Mouse (Mus musculus): ENCODE measurements around the gene Art2b. TPM values are rescaled to one million over a fixed set of nuclear protein-coding genes. Genes with fewer than 3 reads are reported as not detected.

Gene Art2b
- total and polyA plus RNA-seq, 3 experiments = not detected

GRCm38 (mm10) chr7:101535517-101535916, 49.9 kb downstream of the Art2b start:
- no peak overlapping the region for H3K4me2 ChIP-seq (ENCODE audit: insufficient read depth, low read depth, poor library complexity, severe bottlenecking)
- dilution Hi-C loops (cut with MboI; ENCODE audit: extremely low pct_ligation_motif_present, extremely low pct_unique_long_range_greater_than_20kb, low sequenced_read_pairs) = no loop called here
- no peak overlapping the region for H3K9ac ChIP-seq (ENCODE audit: insufficient read depth, low read depth)
- H3K27me3 ChIP-seq (replicated peaks) = peaks cover 59% of the 10 kb centered on the region
- TF ChIP-seq ELF1 (IDR thresholded peaks at IDR 0.05; ENCODE audit: low read depth, low read length) (no peak), USF1 (IDR thresholded peaks at IDR 0.05; ENCODE audit: low read depth, low read length) (no peak), UBTF (IDR thresholded peaks at IDR 0.05; ENCODE audit: low read depth, low read length) (no peak), ETS1 (conservative IDR thresholded peaks at IDR 0.05; ENCODE audit: low read depth, low read length) (no peak), GABPA (IDR thresholded peaks at IDR 0.05; ENCODE audit: insufficient replicate concordance, low read depth, low read length) (no peak), CHD2 (IDR thresholded peaks at IDR 0.05; ENCODE audit: low read length) (no peak), RCOR1 (conservative IDR thresholded peaks at IDR 0.05; ENCODE audit: low read depth, low read length) (no peak), TCF12 (IDR thresholded peaks at IDR 0.05; ENCODE audit: low read depth, low read length) (no peak), NRF1 (IDR thresholded peaks at IDR 0.05; ENCODE audit: low read depth, low read length) (no peak), RAD21 (IDR thresholded peaks at IDR 0.05; ENCODE audit: low read depth, low read length) (no peak), JUND (conservative IDR thresholded peaks at IDR 0.05; ENCODE audit: low read depth, low read length) (no peak), CHD1 (IDR thresholded peaks at IDR 0.05; ENCODE audit: low read depth, low read length) (no peak), ZKSCAN1 (IDR thresholded peaks at IDR 0.05; ENCODE audit: borderline replicate concordance, low read depth, low read length) (no peak), KAT2A (IDR thresholded peaks at IDR 0.05; ENCODE audit: insufficient replicate concordance, low read length) (no peak), MAZ (IDR thresholded peaks at IDR 0.05; ENCODE audit: low read depth, low read length) (no peak)
- H3K9me3 ChIP-seq (replicated peaks; ENCODE audit: low read length) = peaks cover 3% of the 10 kb centered on the region
- DNase-seq (ENCODE audit: extremely low read depth) = no peak
- no peak overlapping the region for H3K4me3 ChIP-seq (replicated peaks in 1 of 3; ENCODE audit: low read depth in 2 of 3, low read length in 2 of 3, poor library complexity in 1 of 3)
- in situ Hi-C loops (cut with MboI; ENCODE audit: low pct_ligation_motif_present, low pct_unique_long_range_greater_than_20kb, low sequenced_read_pairs) = no loop called here
- no peaks in the 10 kb centered on the region for H3K79me2 ChIP-seq (replicated peaks; ENCODE audit: control insufficient read depth, extremely low read depth, insufficient read depth, poor library complexity, severe bottlenecking)
- H3K36me3 ChIP-seq (replicated peaks in 1 of 2; ENCODE audit: control insufficient read depth in 1 of 2, insufficient read depth in 1 of 2, low read length in 1 of 2) = no peaks in the 10 kb centered on the region
- H3K4me1 ChIP-seq (ENCODE audit: control insufficient read depth in 1 of 2, insufficient read depth in 2 of 2) = peaks cover 0 to 10% of the 10 kb centered on the region in 2 experiments; a peak in 2 of 4 replicates
- no peak overlapping the region for H3K27ac ChIP-seq (ENCODE audit: insufficient read depth, low read depth)

GRCm38 (mm10) chr7:101535102-101535501, 50.3 kb downstream of the Art2b start:
- Histone ChIP-seq H3K9ac (ENCODE audit: insufficient read depth, low read depth) (no peak overlapping the region), H3K27me3 (replicated peaks) (peaks cover 59% of the 10 kb centered on the region), H3K4me2 (ENCODE audit: insufficient read depth, low read depth, poor library complexity, severe bottlenecking) (no peak overlapping the region), H3K9me3 (replicated peaks; ENCODE audit: low read length) (peaks cover 3% of the 10 kb centered on the region), H3K27ac (ENCODE audit: insufficient read depth, low read depth) (no peak overlapping the region), H3K79me2 (replicated peaks; ENCODE audit: control insufficient read depth, extremely low read depth, insufficient read depth, poor library complexity, severe bottlenecking) (no peaks in the 10 kb centered on the region), H3K36me3 (replicated peaks in 1 of 2; ENCODE audit: control insufficient read depth in 1 of 2, insufficient read depth in 1 of 2, low read length in 1 of 2) (no peaks in the 10 kb centered on the region), H3K4me1 (ENCODE audit: control insufficient read depth in 1 of 2, insufficient read depth in 2 of 2) (peaks cover 0 to 10% of the 10 kb centered on the region in 2 experiments; a peak in 2 of 4 replicates), H3K4me3 (replicated peaks in 1 of 3; ENCODE audit: low read depth in 2 of 3, low read length in 2 of 3, poor library complexity in 1 of 3) (no peak overlapping the region)
- in situ Hi-C loops (cut with MboI; ENCODE audit: low pct_ligation_motif_present, low pct_unique_long_range_greater_than_20kb, low sequenced_read_pairs) = no loop called here
- dilution Hi-C loops (cut with MboI; ENCODE audit: extremely low pct_ligation_motif_present, extremely low pct_unique_long_range_greater_than_20kb, low sequenced_read_pairs) = no loop called here
- TF ChIP-seq PAX5 (IDR thresholded peaks at IDR 0.05; ENCODE audit: low read length) = no peak
- TF ChIP-seq E2F4 (IDR thresholded peaks at IDR 0.05; ENCODE audit: insufficient replicate concordance, low read depth, low read length) = no peak
- TF ChIP-seq MAX (IDR thresholded peaks at IDR 0.05; ENCODE audit: low read length) = no peak
- TF ChIP-seq MEF2A (IDR thresholded peaks at IDR 0.05; ENCODE audit: borderline replicate concordance, low read depth, low read length) = no peak
- no peak for TF ChIP-seq MXI1 (IDR thresholded peaks at IDR 0.05; ENCODE audit: low read depth, low read length)
- no peak for TF ChIP-seq GABPA (IDR thresholded peaks at IDR 0.05; ENCODE audit: insufficient replicate concordance, low read depth, low read length)
- TF ChIP-seq CHD1 (IDR thresholded peaks at IDR 0.05; ENCODE audit: low read depth, low read length) = no peak
- TF ChIP-seq MAZ (IDR thresholded peaks at IDR 0.05; ENCODE audit: low read depth, low read length) = no peak
- no peak for TF ChIP-seq ZNF384 (IDR thresholded peaks at IDR 0.05; ENCODE audit: low read depth, low read length)
- no peak for TF ChIP-seq TCF12 (IDR thresholded peaks at IDR 0.05; ENCODE audit: low read depth, low read length)
- no peak for TF ChIP-seq ZC3H11A (IDR thresholded peaks at IDR 0.05; ENCODE audit: low read depth, low read length)
- no peak for TF ChIP-seq ZKSCAN1 (IDR thresholded peaks at IDR 0.05; ENCODE audit: borderline replicate concordance, low read depth, low read length)
- TF ChIP-seq NELFE (IDR thresholded peaks at IDR 0.05; ENCODE audit: low read depth, low read length) = no peak
- TF ChIP-seq POLR2AphosphoS2 (IDR thresholded peaks at IDR 0.05; ENCODE audit: low read depth, low read length) = no peak
- no peak for TF ChIP-seq USF1 (IDR thresholded peaks at IDR 0.05; ENCODE audit: low read depth, low read length)
- TF ChIP-seq HCFC1 (IDR thresholded peaks at IDR 0.05; ENCODE audit: low read depth, low read length) = no peak
- TF ChIP-seq POLR2A (IDR thresholded peaks at IDR 0.05; ENCODE audit: low read depth, low read length) = no peak
- no peak for TF ChIP-seq EP300 (IDR thresholded peaks at IDR 0.05; ENCODE audit: low read length)
- DNase-seq (ENCODE audit: extremely low read depth) = no peak
